Mouse (Mus musculus): ENCODE measurements around the gene Angptl4.
"Not testable (repeated sequence)": the region's sequence is repeated elsewhere in the genome, so short reads cannot be mapped to it uniquely, and the experiment has no call there.

Angptl4 gene

GRCm38 (mm10) chr17:33756108-33756790, 25.4 kb downstream of the Angptl4 start:
- no peak for DNase-seq (ENCODE audit: low spot score in 2 of 2)

- no peak for DNase-seq (ENCODE audit: low spot score in 2 of 2)
Measured at GRCm38 (mm10) chr17:33755418-33756107, 26.1 kb downstream of the Angptl4 start.

GRCm38 (mm10) chr17:33754656-33755055, 27.0 kb downstream of the Angptl4 start:
- DNase-seq (ENCODE audit: low spot score in 2 of 2) = no peak

GRCm38 (mm10) chr17:33752297-33752696, 29.3 kb downstream of the Angptl4 start:
- no peak for DNase-seq (ENCODE audit: low spot score in 2 of 2)

GRCm38 (mm10) chr17:33751181-33751580, 30.4 kb downstream of the Angptl4 start:
- no peak for DNase-seq (ENCODE audit: low spot score in 2 of 2)

GRCm38 (mm10) chr17:33749451-33749850, 32.2 kb downstream of the Angptl4 start:
- DNase-seq (ENCODE audit: low spot score in 2 of 2) = no peak

GRCm38 (mm10) chr17:33746011-33746410, 35.6 kb downstream of the Angptl4 start:
- DNase-seq (ENCODE audit: low spot score in 2 of 2) = no peak

GRCm38 (mm10) chr17:33744686-33745384, 36.8 kb downstream of the Angptl4 start:
- no peak for DNase-seq (ENCODE audit: low spot score in 2 of 2)

- no peak for DNase-seq (ENCODE audit: low spot score in 2 of 2)
Measured at GRCm38 (mm10) chr17:33742420-33742819, 39.2 kb downstream of the Angptl4 start.

- not testable (repeated sequence) for DNase-seq (ENCODE audit: low spot score in 2 of 2)
Measured at GRCm38 (mm10) chr17:33733526-33733925, 48.1 kb downstream of the Angptl4 start.

- DNase-seq (ENCODE audit: low spot score in 2 of 2) = not testable (repeated sequence)
Measured at GRCm38 (mm10) chr17:33732556-33733083, 49.0 kb downstream of the Angptl4 start.

GRCm38 (mm10) chr17:33729215-33729614, 52.4 kb downstream of the Angptl4 start:
- no peak for DNase-seq (ENCODE audit: low spot score in 2 of 2)

- no peak for DNase-seq (ENCODE audit: low spot score in 2 of 2)
Measured at GRCm38 (mm10) chr17:33728396-33728795, 53.2 kb downstream of the Angptl4 start.

Measured in right cerebral cortex, postnatal 36 days (tissue).